Mouse (Mus musculus): Measurements from ENCODE around the gene Sesn3.

- no peak for TF ChIP-seq CTCF (IDR thresholded peaks at IDR 0.05; ENCODE audit: control insufficient read depth, insufficient read depth, insufficient read length)
- no peak for TF ChIP-seq MYOG (IDR thresholded peaks at IDR 0.05; ENCODE audit: control insufficient read depth, extremely low read depth, insufficient read length)
- TF ChIP-seq MAX (IDR thresholded peaks at IDR 0.05), result no peak
- no peak for TF ChIP-seq USF1 (IDR thresholded peaks at IDR 0.05; ENCODE audit: low read depth)
- TF ChIP-seq MYOD1 (IDR thresholded peaks at IDR 0.05; ENCODE audit: control insufficient read depth, insufficient read length, low read depth), result no peak
- no peak for TF ChIP-seq CEBPB (IDR thresholded peaks at IDR 0.05; ENCODE audit: low read depth)
- no peak for TF ChIP-seq FOSL1 (IDR thresholded peaks at IDR 0.05; ENCODE audit: insufficient read depth, low read length, poor library complexity, severe bottlenecking)
These were observed 8.4 kb upstream of the Sesn3 start for GRCm38 (mm10) chr9:14266470-14266869.

Measured in C2C12 (cell line).